Mouse (Mus musculus) kidney, adult 2 months (tissue): ENCODE measurements around the gene Ripor2. TPM values are rescaled to one million over a fixed set of nuclear protein-coding genes. Genes with fewer than 3 reads are reported as not detected.

ENCODE experiments used
- DNase-seq: peaks from one replicate; pipeline ENCODE4 v3.0.0; 2021
- H3K27ac ChIP-seq: fragments of 200-500 bp; 2 replicates; pipeline ENCODE4 v1.5.1; 2012; ENCODE audit warnings: low read depth, low read length, control low read depth, inconsistent platforms; ENCODE audit not compliant: insufficient read depth
- H3K27me3 ChIP-seq: fragments of 200-500 bp; replicated peaks from 2 replicates; pipeline ENCODE4 v1.6.1; 2012; ENCODE audit warnings: mild to moderate bottlenecking, moderate library complexity, low read length, inconsistent platforms; ENCODE audit not compliant: control insufficient read depth, insufficient read depth
- H3K36me3 ChIP-seq: fragments of 200-500 bp; 2 replicates; pipeline ENCODE4 v1.6.1; 2012; ENCODE audit warnings: mild to moderate bottlenecking, moderate library complexity, low read length, inconsistent platforms; ENCODE audit not compliant: control insufficient read depth, insufficient read depth
- H3K4me1 ChIP-seq: fragments of 200-500 bp; 2 replicates; pipeline ENCODE4 v1.6.1; 2011; ENCODE audit warnings: low read length; ENCODE audit not compliant: control insufficient read depth, insufficient read depth
- H3K4me3 ChIP-seq: fragments of 200-500 bp; 2 replicates; pipeline ENCODE4 v1.5.1; 2011; ENCODE audit warnings: mild to moderate bottlenecking, low read depth, low read length, control low read depth; ENCODE audit not compliant: insufficient read depth
- CTCF ChIP-seq: fragments of 200-500 bp; conservative IDR thresholded peaks from 2 replicates; pipeline ENCODE4 v1.5.1; 2011; ENCODE audit warnings: low read depth, mild to moderate bottlenecking, control low read depth, low read length, moderate library complexity, mixed read lengths; ENCODE audit not compliant: insufficient read depth, insufficient read length
- POLR2A ChIP-seq: fragments of 200-500 bp; IDR thresholded peaks from one replicate; pipeline ENCODE4 v1.6.1; 2011; ENCODE audit warnings: low read depth, low read length, control low read depth
- WGBS: fragments of 180-500 bp; shearing (Covaris S2); methylation state at CpG from one replicate; pipeline ENCODE4 v1.1.7; 2018; 5-methylcytosine and 5-hydroxymethylcytosine counted together
- polyA plus RNA-seq: library from polyadenylated mRNA; depleted of rRNA; stranded (reverse); fragments of >200 nt; gene quantifications from 2 replicates; pipeline ENCODE4 v1.2.3, GENCODE M21; 2012

Gene Ripor2
- polyA plus RNA-seq, 1 experiment = 3.7 TPM

GRCm38 (mm10) chr13:24640836-24641385 lies 58.9 kb downstream of the Ripor2 start:
- no peaks in the 10 kb centered on the region; the same call in 1 of the 2 replicates for H3K4me1 ChIP-seq
- WGBS = 94% methylated on average over 3 of the region's 3 CpGs
- DNase-seq = no peak
- no peak overlapping the region for H3K4me3 ChIP-seq
- TF ChIP-seq POLR2A (no peak), CTCF (no peak)
- H3K27me3 ChIP-seq = no peaks in the 10 kb centered on the region
- H3K36me3 ChIP-seq = no peaks in the 10 kb centered on the region
- H3K27ac ChIP-seq = no peak overlapping the region

DNA sequence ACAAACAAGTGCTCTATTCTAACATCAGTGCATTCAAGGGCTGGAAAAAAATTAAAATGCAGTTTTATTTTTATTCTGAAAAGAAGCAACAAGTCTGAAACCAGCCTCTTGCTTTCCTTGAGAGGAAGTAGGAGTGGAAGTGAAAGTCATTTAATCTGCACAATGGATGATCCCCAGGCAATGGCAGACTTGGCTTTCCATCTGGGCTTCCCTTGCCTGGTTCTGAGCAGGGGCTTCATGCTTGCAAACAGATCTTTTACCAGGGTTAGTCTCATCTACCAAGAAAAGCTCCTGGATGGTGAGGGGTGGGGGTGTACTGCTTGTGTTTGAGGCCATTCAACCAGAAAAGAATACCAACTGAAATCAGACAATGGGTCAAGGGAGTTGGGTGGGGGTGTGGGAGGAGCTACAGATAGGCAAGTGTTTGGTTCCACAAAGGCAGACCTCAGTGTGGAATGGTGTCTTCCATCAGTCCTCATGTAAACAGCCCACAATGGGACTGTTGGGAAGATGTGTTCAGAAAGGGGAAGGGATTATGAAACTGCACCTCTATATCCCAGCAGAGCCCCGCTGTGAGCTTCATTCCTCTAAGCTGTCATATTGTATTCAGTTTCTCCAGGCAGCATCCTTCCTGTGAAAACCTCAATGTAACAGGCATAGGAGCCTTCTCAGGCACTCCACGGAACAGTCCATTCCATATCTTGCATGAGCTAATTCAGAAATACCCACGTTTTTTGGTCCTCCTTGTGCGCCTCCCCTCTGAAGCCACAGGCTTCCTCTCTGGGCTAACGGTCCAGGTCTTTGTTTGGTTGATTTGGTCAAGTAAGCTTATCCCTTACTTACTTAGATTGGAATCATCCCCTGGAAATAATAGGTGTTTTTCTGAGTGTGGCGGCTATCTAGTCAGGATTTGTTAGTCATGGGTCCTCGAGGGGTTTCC lies 59.8 kb downstream of the Ripor2 start:
- no peaks in the 10 kb centered on the region; the same call in 1 of the 2 replicates for H3K4me1 ChIP-seq
- 69% methylated on average over 7 of the region's 7 CpGs for WGBS

DNA sequence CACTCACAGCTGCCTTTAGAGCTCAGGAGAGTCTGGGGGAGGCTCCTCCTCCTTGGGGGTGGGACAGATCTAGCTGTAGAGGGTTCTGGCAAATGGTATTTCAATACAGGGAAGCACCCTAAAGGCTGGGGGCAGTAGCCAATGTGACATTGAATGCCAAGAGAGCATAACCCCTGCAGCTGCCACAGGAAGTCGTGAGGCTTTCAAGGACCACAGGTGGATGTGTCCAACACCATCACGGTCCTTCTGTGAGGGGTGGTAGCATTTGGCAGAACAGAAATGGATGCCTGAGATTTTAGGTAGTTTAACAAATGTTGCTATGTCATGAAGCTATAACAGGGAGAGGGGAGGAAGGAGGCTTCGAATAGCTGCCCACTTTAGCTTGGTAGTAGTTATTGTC lies 63.2 kb downstream of the Ripor2 start:
- 86% methylated on average over 3 of the region's 3 CpGs for WGBS
- DNase-seq = no peak
- Histone ChIP-seq H3K4me3 (no peak overlapping the region), H3K36me3 (no peaks in the 10 kb centered on the region), H3K27ac (no peak overlapping the region), H3K27me3 (no peaks in the 10 kb centered on the region), H3K4me1 (no peaks in the 10 kb centered on the region; the same call in 1 of the 2 replicates)
- TF ChIP-seq POLR2A (no peak), CTCF (no peak)

More for the DNA sequence above, 59.8 kb downstream of the Ripor2 start:
- Histone ChIP-seq H3K27ac (no peak overlapping the region), H3K36me3 (no peaks in the 10 kb centered on the region), H3K4me3 (no peak overlapping the region), H3K27me3 (no peaks in the 10 kb centered on the region)
- no peak for DNase-seq
- TF ChIP-seq POLR2A = no peak
- TF ChIP-seq CTCF = no peak

- DNase-seq = no peak
- Histone ChIP-seq H3K36me3 (no peaks in the 10 kb centered on the region), H3K27me3 (no peaks in the 10 kb centered on the region), H3K4me1 (no peaks in the 10 kb centered on the region; the same call in 1 of the 2 replicates), H3K4me3 (no peak overlapping the region), H3K27ac (no peak overlapping the region)
- TF ChIP-seq POLR2A (no peak), CTCF (no peak)
- 85% methylated on average over 3 of the region's 3 CpGs for WGBS
Observed at GRCm38 (mm10) chr13:24646324-24646723, 64.3 kb downstream of the Ripor2 start.

- Histone ChIP-seq H3K27me3 (no peaks in the 10 kb centered on the region), H3K4me3 (no peak overlapping the region), H3K27ac (no peak overlapping the region), H3K36me3 (no peaks in the 10 kb centered on the region), H3K4me1 (no peaks in the 10 kb centered on the region; the same call in 1 of the 2 replicates)
- TF ChIP-seq CTCF (no peak), POLR2A (no peak)
- WGBS = 84% methylated on average over 2 of the region's 2 CpGs
- DNase-seq = no peak
Observed at GRCm38 (mm10) chr13:24647444-24647843, 65.5 kb downstream of the Ripor2 start.

GRCm38 (mm10) chr13:24648027-24648426 lies 66.0 kb downstream of the Ripor2 start:
- Histone ChIP-seq H3K27ac (no peak overlapping the region), H3K4me3 (no peak overlapping the region), H3K27me3 (no peaks in the 10 kb centered on the region), H3K36me3 (no peaks in the 10 kb centered on the region), H3K4me1 (no peaks in the 10 kb centered on the region; the same call in 1 of the 2 replicates)
- no peak for DNase-seq
- no peak for TF ChIP-seq CTCF
- no peak for TF ChIP-seq POLR2A
- 81% methylated on average over 5 of the region's 5 CpGs for WGBS

- DNase-seq = no peak
- WGBS = 96% methylated on average over 3 of the region's 3 CpGs
- H3K27ac ChIP-seq = no peak overlapping the region
- no peaks in the 10 kb centered on the region for H3K36me3 ChIP-seq
- no peaks in the 10 kb centered on the region for H3K27me3 ChIP-seq
- no peak for TF ChIP-seq POLR2A
- no peak for TF ChIP-seq CTCF
- no peaks in the 10 kb centered on the region; the same call in 1 of the 2 replicates for H3K4me1 ChIP-seq
- no peak overlapping the region for H3K4me3 ChIP-seq
Observed at GRCm38 (mm10) chr13:24648668-24649067, 66.7 kb downstream of the Ripor2 start.
